Mouse (Mus musculus) ES-E14 (cell line): ENCODE measurements at regions not wholly inside any gene's neighbourhood (a gene's known extent, or its start where the extent isn't known, plus 50 kb on each side); places are given as distances from the start of the nearest gene placed in this dataset.

ENCODE experiments used
- DNase-seq: peaks from one replicate; pipeline ENCODE4 v3.0.0-alpha.2; 2013; ENCODE audit warnings: low read depth, low spot score
- H3K27ac ChIP-seq: 2 replicates; pipeline ENCODE4 v1.5.1; 2012; ENCODE audit warnings: low read depth, mild to moderate bottlenecking, low read length, moderate library complexity, mixed read lengths; ENCODE audit not compliant: poor library complexity, insufficient read depth, severe bottlenecking
- H3K36me3 ChIP-seq: 2 replicates; pipeline ENCODE4 v1.6.1; 2012; ENCODE audit warnings: mild to moderate bottlenecking, low read length, moderate library complexity, mixed read lengths; ENCODE audit not compliant: control insufficient read depth, poor library complexity, insufficient read depth, severe bottlenecking
- H3K4me1 ChIP-seq, 2 experiments: fragments of 150-350 bp in 1 of 2; sonication (generic) in 1 of 2; 2 replicates each; pipeline ENCODE4 v1.6.1; 2012; ENCODE audit warnings: low read length in 2 of 2, mild to moderate bottlenecking in 1 of 2, mixed read lengths in 1 of 2; ENCODE audit not compliant: control insufficient read depth in 2 of 2, insufficient read depth in 2 of 2, poor library complexity in 1 of 2
- H3K4me3 ChIP-seq, 2 experiments: fragments of 150-350 bp in 1 of 2; sonication (generic) in 1 of 2; 2 replicates each; pipeline ENCODE4 v1.5.1; 2012; ENCODE audit warnings: low read length in 2 of 2, low read depth in 1 of 2, mild to moderate bottlenecking in 1 of 2, mixed read lengths in 1 of 2; ENCODE audit not compliant: insufficient read depth in 1 of 2, poor library complexity in 1 of 2, severe bottlenecking in 1 of 2
- H3K9ac ChIP-seq: 2 replicates; pipeline ENCODE4 v1.6.1; 2012; ENCODE audit warnings: low read depth, mild to moderate bottlenecking, low read length, mixed read lengths; ENCODE audit not compliant: poor library complexity, insufficient read depth, severe bottlenecking
- H3K9me3 ChIP-seq: fragments of 150-350 bp; sonication (generic); 2 replicates; pipeline ENCODE4 v1.6.1; 2012; ENCODE audit warnings: low read depth, mild to moderate bottlenecking, low read length; ENCODE audit not compliant: control insufficient read depth, insufficient read depth
- CHD2 ChIP-seq: IDR thresholded peaks from 2 replicates; pipeline ENCODE4 v1.6.1; 2014; ENCODE audit warnings: mild to moderate bottlenecking, low read depth, low read length, inconsistent platforms
- HCFC1 ChIP-seq: IDR thresholded peaks from 2 replicates; pipeline ENCODE4 v1.6.1; 2012; ENCODE audit warnings: low read length, inconsistent platforms, borderline replicate concordance; ENCODE audit not compliant: insufficient read depth
- MAFK ChIP-seq: IDR thresholded peaks from 2 replicates; pipeline ENCODE4 v1.6.1; 2014; ENCODE audit warnings: mild to moderate bottlenecking, low read depth, low read length, inconsistent platforms; ENCODE audit not compliant: insufficient read depth
- ZC3H11A ChIP-seq: IDR thresholded peaks from 2 replicates; pipeline ENCODE4 v1.6.1; 2012; ENCODE audit warnings: low read depth, mild to moderate bottlenecking, inconsistent platforms, low read length, borderline replicate concordance
- ZNF384 ChIP-seq: IDR thresholded peaks from 2 replicates; pipeline ENCODE4 v1.6.1; 2012; ENCODE audit warnings: low read depth, low read length, inconsistent platforms
- in situ Hi-C, 2 experiments: fragments of 600-800 bp; cut with MboI; formaldehyde crosslinking; loops; one replicate each; pipeline ENCODE4 v1.15.1; 2025; ENCODE audit warnings: low sequenced_read_pairs in 2 of 2, inconsistent platforms in 1 of 2; ENCODE audit not compliant: unreplicated experiment in 2 of 2

- Histone ChIP-seq H3K4me1 (peaks cover 0 to 5% of the 10 kb centered on the region in 2 experiments; a peak in 2 of 4 replicates), H3K9ac (no peak overlapping the region), H3K4me3 (no peak overlapping the region; a peak in 1 of 4 replicates), H3K36me3 (no peaks in the 10 kb centered on the region), H3K27ac (no peak overlapping the region), H3K9me3 (no peaks in the 10 kb centered on the region)
- in situ Hi-C loops, result no loop called here
- no peak for TF ChIP-seq HCFC1
- no peak for DNase-seq
Observed at GRCm38 (mm10) chr10:17332025-17332767, 390.8 kb upstream of the Cited2 start.

DNA sequence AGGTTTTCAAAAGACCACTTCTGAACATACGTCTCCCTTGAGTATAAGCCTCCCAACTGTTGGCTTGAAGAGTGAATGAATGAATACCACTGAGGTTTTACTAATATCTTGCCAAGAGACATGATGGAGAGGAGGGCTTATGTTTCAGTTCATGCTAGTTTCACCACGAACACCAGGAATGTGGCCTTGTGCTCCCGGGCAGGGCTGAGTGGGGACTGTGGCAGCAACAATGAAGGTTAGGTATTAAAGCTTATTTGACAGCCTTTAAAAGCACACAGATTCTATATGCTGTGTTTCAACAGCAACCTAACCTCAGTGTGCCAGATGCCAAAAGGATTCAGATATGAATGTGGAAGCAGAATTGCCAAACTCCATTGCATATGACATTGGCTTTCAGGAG is 390.0 kb upstream of the Cited2 start:
- Histone ChIP-seq H3K36me3 (no peaks in the 10 kb centered on the region), H3K9ac (no peak overlapping the region), H3K4me1 (peaks cover 0 to 5% of the 10 kb centered on the region in 2 experiments; a peak in 2 of 4 replicates), H3K4me3 (no peak overlapping the region), H3K27ac (no peak overlapping the region), H3K9me3 (no peaks in the 10 kb centered on the region)
- TF ChIP-seq ZNF384 (no peak), CHD2 (no peak), ZC3H11A (no peak), MAFK (no peak), HCFC1 (no peak)
- no peak for DNase-seq
- in situ Hi-C loops, result no loop called here

DNA sequence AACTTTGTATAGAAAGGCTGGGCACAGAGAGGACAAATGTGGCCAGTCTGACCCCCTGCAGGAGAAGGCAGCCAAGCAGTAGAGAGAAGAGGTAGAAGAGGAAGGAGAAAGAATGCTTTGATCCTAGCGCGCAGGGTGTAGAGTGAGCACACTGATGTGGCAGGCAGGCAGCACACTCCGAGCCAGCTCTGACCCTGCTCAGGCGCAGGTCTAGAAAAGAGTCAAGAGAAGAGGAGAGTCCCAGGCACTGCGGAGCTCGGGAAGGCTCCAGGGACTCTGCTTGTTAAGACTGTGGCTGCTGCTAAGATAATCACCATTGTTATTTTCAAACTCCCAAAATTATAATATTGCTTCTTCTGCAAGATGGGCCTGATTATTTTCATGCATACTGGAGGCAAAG is 389.3 kb upstream of the Cited2 start:
- in situ Hi-C loops, result no loop called here
- Histone ChIP-seq H3K9ac (no peak overlapping the region), H3K27ac (no peak overlapping the region), H3K36me3 (no peaks in the 10 kb centered on the region), H3K9me3 (no peaks in the 10 kb centered on the region), H3K4me3 (no peak overlapping the region), H3K4me1 (peaks cover 0 to 5% of the 10 kb centered on the region in 2 experiments; a peak in 2 of 4 replicates)
- DNase-seq, result no peak
- TF ChIP-seq MAFK (no peak), ZC3H11A (no peak), CHD2 (no peak), ZNF384 (no peak)

DNA sequence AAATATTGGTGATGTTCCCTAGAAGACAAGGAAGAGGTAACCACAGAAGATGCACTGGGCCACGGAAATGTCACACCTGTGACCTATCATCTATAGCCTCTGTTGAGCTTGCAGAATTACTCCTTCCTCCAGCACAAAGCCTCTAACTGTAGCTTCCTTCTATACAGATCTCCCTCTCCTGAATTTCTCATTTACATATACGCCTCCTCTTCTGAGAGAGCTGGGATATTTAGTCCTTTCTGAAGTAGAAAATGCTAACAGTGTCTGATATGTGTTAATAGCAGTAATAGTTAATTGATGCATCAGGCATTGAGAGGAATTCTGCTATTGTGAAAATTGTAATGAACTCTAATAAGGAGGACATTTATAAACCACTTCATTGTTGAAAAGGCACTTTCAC is 385.8 kb upstream of the Cited2 start:
- no peak for DNase-seq
- no peaks in the 10 kb centered on the region for H3K36me3 ChIP-seq
- TF ChIP-seq HCFC1 (no peak), ZC3H11A (no peak), CHD2 (no peak), ZNF384 (no peak), MAFK (no peak)
- in situ Hi-C loops, result no loop called here
- no peaks in the 10 kb centered on the region for H3K9me3 ChIP-seq
- no peak overlapping the region for H3K4me3 ChIP-seq
- H3K4me1 ChIP-seq, result peaks cover 0 to 2% of the 10 kb centered on the region in 2 experiments; a peak in 1 of 4 replicates
- no peak overlapping the region for H3K27ac ChIP-seq
- H3K9ac ChIP-seq, result no peak overlapping the region

DNA sequence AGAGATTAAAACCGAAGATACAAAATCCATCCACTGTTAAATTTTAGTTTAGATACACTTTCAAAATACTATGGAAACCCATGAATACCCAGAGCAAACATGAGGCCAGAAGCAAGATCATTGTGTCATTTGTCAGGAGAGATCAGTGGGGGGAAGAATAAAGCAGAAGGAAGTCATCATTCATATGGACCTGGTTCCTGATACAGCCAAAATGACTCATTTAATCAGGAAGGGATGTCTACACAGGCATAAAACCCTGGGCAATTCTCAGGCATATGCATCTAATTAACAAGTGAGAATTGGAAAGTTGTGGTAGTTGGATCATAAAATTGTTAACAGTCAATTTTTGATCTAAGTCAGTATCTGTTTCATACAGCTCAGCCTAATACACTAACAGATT is 379.2 kb upstream of the Cited2 start:
- DNase-seq, result no peak
- TF ChIP-seq MAFK, result no peak
- no peak for TF ChIP-seq HCFC1
- TF ChIP-seq ZNF384, result no peak
- no peak for TF ChIP-seq ZC3H11A
- TF ChIP-seq CHD2, result no peak
- in situ Hi-C loops, result no loop called here
- Histone ChIP-seq H3K9me3 (no peaks in the 10 kb centered on the region), H3K4me1 (no peaks in the 10 kb centered on the region), H3K4me3 (no peak overlapping the region), H3K36me3 (no peaks in the 10 kb centered on the region), H3K9ac (no peak overlapping the region), H3K27ac (no peak overlapping the region)
